Mouse (Mus musculus): ENCODE measurements at regions not wholly inside any gene's neighbourhood (a gene's known extent, or its start where the extent isn't known, plus 50 kb on each side); places are given as distances from the start of the nearest gene placed in this dataset.

- no peak for ATAC-seq (replicated peaks; ENCODE audit: low FRiP score, poor library complexity, severe bottlenecking)
Measured at GRCm38 (mm10) chr19:15851622-15852021, 95.5 kb downstream of the Psat1 start.

GRCm38 (mm10) chr19:15850722-15851121 lies 96.4 kb downstream of the Psat1 start:
- ATAC-seq (replicated peaks; ENCODE audit: low FRiP score, poor library complexity, severe bottlenecking): no peak

- no peak for ATAC-seq (replicated peaks; ENCODE audit: low FRiP score, poor library complexity, severe bottlenecking)
Measured at GRCm38 (mm10) chr19:15849235-15849634, 97.9 kb downstream of the Psat1 start.

DNA sequence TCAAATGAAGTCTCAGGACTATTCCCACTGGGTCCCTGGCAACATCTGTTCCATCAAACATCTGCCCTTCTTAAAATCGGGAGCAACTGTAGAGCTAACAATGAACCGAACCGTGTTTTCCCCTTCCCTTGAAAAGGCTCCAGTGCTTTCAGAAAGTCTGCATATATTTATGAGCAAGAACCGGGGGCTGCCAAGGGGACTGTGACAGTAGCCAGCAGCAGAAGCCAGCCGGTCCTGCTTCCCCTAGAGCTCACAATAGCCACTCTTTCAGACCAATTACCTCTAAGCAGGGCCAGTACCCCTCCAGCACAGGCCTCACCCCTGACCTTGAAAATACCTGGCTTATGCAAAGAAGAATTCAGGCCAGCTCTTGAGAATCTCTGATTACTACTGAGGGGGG lies 108.8 kb downstream of the Psat1 start:
- ATAC-seq (replicated peaks; ENCODE audit: low FRiP score, poor library complexity, severe bottlenecking): no peak

DNA sequence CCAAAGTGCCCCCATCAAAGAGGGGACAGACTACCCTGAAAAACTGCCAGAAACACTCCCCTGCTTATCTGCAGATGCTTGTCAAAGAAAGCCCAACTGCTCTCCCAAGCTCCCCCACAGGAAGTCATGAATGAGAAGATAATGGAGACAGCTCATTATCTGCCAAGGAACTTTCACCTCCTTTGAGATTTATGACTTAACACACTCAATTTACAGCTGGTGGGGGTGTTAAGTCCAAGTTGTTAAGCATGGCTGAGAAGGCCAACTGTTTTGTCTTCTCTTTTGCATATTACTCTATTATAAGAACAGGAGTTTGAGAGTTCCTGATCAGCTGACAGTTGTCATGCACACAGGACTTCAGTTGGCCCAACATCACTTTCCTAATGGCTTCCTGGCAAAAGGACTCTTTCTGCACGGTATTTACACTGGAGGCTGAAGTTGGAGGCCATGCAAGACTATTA lies 109.4 kb downstream of the Psat1 start:
- no peak for ATAC-seq (replicated peaks; ENCODE audit: low FRiP score, poor library complexity, severe bottlenecking)

GRCm38 (mm10) chr19:15836956-15837714 lies 110.0 kb downstream of the Psat1 start:
- ATAC-seq (replicated peaks; ENCODE audit: low FRiP score, poor library complexity, severe bottlenecking): no peak

GRCm38 (mm10) chr19:15836201-15836955 lies 110.8 kb downstream of the Psat1 start:
- no peak for ATAC-seq (replicated peaks; ENCODE audit: low FRiP score, poor library complexity, severe bottlenecking)

GRCm38 (mm10) chr19:15830385-15830784 lies 116.8 kb downstream of the Psat1 start:
- no peak for ATAC-seq (replicated peaks; ENCODE audit: low FRiP score, poor library complexity, severe bottlenecking)

DNA sequence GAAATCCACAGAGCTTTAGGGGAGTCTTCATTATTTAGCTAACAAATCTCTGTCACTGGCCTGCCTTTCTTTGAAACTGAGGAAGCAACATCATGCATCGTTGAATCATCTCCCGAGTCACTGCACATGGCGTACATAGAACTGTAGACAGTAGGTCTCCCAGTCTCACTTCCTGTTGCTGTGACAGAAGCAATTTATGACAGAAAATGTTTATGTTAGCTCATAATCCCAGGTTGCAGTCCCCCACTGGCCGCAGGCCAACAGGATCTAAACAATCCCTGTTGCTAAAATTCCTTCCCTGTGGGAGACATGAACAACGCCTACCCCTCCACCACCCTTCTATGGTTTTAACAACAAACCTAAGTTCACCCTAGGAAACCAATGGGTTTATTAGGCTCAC lies 118.0 kb downstream of the Psat1 start:
- no peak for ATAC-seq (replicated peaks; ENCODE audit: low FRiP score, poor library complexity, severe bottlenecking)

GRCm38 (mm10) chr19:15827990-15828705 lies 119.0 kb downstream of the Psat1 start:
- no peak for ATAC-seq (replicated peaks; ENCODE audit: low FRiP score, poor library complexity, severe bottlenecking)

GRCm38 (mm10) chr19:15827120-15827989 lies 119.8 kb downstream of the Psat1 start:
- ATAC-seq (replicated peaks; ENCODE audit: low FRiP score, poor library complexity, severe bottlenecking): no peak

- no peak for ATAC-seq (replicated peaks; ENCODE audit: low FRiP score, poor library complexity, severe bottlenecking)
Measured at GRCm38 (mm10) chr19:15823688-15824371, 123.3 kb downstream of the Psat1 start.

GRCm38 (mm10) chr19:15820020-15820419 lies 127.1 kb downstream of the Psat1 start:
- no peak for ATAC-seq (replicated peaks; ENCODE audit: low FRiP score, poor library complexity, severe bottlenecking)

DNA sequence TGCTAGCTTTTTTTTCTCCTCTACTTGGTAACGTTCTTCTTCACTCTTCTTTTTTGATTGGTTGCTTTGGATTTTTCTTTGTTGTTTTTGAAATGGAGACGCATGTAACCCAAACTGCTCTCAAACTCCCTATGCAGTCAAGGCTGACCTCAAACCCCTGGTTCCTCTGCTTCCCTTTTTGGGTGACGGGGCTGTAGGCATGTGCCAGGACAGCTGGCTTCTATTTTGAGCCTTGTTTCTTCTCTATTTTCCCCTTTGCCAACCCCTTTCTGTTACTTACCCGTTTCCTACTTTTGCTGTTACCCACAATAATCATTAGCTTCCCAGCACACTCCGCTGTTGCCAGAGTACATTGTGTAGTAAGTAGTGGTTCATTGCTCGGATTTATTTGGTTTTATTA lies 132.0 kb downstream of the Psat1 start:
- no peak for ATAC-seq (replicated peaks; ENCODE audit: low FRiP score, poor library complexity, severe bottlenecking)

GRCm38 (mm10) chr19:15809008-15809407 lies 138.1 kb downstream of the Psat1 start:
- ATAC-seq (replicated peaks; ENCODE audit: low FRiP score, poor library complexity, severe bottlenecking): no peak

GRCm38 (mm10) chr19:15807681-15808080 lies 139.5 kb downstream of the Psat1 start:
- no peak for ATAC-seq (replicated peaks; ENCODE audit: low FRiP score, poor library complexity, severe bottlenecking)

DNA sequence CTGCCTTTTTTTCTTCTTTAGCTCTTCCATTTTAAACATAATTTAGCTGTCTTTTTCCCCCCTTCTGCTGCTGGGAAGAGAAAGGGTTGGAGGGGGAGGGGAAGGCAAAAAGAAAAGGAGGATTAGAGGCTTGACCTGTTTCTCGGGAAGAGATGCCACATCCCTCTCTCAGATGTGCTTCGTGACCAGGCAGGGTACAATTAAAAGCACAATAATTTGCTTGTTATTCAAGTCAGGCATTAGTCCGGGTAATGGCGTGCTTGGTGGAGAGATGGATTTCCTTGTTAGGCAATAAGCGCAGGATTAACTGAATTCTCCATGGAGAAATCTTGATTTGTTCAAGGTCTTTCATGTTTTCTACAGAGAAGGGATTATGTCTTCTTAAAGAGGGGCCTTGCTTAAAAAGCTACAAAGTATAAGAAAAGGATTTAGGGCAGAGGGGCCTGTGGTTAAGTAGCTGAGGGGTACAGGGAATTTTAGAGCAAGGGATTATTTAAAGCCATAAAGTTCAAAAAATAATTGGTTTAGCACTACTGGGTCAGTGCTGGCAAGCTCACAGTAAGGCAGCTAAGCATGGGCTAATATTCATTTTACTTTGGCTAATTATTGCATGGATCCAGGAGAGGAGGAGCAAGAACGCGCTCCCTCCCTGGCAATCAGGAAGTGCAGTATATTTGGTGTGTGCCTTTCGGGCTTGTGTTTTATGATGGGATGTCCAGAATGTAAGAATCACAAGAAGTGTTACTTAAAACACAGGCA lies 143.8 kb downstream of the Psat1 start:
- no peak for ATAC-seq (replicated peaks; ENCODE audit: low FRiP score, poor library complexity, severe bottlenecking)

- no peak for ATAC-seq (replicated peaks; ENCODE audit: low FRiP score, poor library complexity, severe bottlenecking)
Measured at GRCm38 (mm10) chr19:15802641-15803040, 144.5 kb downstream of the Psat1 start.

Data from erythroid progenitor cell, adult 5-6 weeks (primary cell).